Mouse (Mus musculus) kidney, adult 8-10 months (tissue): ENCODE data around the gene Hdac9.

ENCODE experiments used
- DNase-seq, 2 experiments: peaks; one replicate each; pipeline ENCODE4 v3.0.0; 2022

Gene Hdac9

DNA sequence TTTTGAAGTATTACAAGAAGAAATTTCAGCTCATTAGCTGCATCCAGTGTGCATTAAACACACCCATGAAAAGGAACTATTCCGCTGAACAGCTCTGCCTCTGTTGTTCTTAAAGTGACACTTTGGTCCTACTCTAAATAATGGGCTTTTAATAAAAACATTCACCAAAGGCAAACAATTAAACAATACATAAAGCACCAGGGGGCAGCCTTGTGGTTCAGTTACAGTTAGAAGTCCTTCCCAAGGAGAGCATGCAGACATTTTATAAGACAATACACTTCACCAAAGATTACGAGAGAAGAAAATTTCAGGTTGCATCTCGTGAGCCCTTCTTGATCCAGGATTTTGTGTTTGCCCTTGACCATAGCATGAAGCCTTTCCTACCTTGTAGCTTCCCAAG is 715.4 kb downstream of the Hdac9 start:
- DNase-seq = no peak

DNA sequence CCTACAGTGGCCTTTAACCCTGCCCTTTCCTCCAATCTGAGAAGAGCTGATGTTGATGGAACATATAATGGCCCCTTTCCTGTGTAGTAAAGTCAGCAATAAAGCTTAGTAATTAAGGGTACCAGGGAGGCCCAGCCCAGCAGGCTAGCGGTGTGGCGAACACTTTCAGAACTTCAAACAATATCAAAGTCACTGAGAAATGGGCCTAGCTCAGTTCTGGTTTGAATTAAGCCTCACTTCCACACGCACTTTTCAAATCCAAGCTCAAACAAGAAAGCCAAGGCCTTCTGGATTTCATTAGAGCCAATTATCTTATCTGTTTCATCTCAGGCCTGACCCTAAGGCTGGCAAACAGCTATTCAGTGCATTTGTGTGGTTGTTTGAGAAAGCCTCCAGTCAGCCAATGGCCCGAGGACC is 716.9 kb downstream of the Hdac9 start:
- DNase-seq = no peak

DNA sequence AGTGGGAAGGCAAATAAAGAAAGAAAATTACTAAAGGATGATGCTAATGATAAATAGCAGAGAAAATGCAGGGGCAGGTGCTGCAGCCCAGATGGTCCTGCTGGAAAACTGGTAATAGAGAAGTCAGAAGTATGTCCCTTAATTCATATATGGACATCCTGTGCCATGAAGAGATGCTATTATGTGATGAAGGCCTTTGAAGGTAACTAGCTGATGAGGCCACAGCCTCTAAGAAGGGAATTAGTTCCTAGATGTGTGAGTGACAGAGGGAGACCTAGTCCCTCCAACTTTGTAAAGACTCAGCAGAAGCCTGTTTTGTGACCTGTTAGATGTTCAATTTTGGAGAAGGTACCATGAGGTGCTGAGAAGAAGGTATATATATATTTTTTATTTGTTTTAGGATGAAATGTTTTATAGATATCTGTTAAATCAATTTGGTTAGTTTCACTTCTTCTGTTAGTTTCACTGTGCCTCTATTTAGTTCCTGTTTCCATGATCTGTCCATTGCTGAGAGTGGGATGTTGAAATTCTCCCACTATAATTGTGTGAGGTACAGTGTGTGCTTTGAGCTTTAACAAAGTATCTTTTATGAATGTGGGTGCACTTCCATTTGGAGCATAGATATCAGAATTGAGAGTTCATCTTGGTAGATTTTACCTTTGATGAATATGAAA is 721.6 kb downstream of the Hdac9 start:
- no peak for DNase-seq

DNA sequence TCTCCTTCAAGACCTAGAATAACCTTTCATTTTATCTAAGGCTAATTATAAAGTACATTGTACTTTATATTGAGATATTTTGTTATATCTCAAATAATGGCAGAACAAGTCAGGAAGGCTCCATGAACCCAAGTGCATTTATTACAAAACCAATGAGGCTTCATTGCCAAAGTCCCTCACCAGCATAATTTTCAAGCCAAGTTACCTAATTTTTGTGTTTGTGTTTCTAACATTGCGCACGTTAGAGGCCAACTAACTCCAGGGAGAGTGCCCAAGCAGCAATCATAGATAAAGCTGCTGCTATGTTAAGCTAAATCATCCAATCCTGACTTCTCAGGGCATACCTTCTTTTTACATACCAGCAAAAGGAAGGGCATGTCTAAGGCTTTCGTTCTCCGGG is 722.8 kb downstream of the Hdac9 start:
- DNase-seq = no peak

DNA sequence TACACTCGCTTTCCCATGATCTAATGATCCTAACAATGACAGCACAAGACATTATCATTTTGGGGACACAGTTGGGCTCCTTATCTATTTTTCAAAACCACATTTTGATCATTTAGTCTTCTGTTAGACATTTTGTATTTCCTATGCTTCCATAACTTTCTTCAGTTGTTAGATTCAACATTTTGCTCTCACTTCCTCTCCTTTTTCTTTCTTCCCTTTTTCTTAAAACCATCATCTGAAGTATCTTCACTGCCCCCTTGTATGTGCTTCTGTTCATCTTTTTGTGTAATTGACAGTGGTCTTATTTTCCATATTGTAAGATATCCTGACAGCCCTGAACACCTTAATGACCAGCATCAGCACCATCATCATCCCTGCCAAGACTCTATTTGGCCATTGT is 725.6 kb downstream of the Hdac9 start:
- DNase-seq = no peak

DNA sequence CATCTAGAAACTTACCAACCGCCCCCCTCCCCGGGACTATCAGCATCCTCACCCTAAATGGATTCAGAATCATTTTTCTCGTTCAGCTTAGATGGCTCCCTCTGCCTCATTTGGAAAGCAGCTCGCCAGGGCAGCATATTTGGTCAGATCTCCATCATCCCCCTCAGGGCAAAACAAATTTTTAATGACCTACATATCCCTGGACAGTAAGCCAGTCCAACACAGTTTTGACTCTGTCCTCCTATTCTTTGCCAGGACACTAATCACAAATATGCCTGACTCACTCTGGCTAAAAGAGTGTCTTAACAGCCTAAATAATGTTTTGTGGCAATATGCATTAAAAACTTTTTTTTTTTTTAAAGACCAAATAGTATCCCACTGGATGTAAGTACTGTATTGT is 738.0 kb downstream of the Hdac9 start:
- no peak for DNase-seq

DNA sequence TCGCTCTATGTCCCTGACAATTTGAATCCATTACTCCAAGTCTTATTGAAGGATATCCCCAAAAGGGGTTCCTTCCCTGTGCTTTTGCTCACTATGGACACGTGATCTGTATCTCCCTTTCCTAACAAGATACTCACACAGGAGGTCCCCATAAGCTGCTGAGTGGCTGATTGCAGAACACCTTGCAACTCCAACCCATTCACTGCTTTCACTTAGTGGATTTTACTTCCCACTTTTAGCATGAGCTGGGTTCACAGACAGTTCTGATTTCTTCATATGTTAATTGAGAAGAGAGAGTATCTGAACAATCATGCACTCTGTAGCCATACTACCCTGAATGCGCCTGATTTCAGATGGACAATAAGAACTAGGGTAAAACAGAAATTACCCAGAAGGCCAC is 740.1 kb downstream of the Hdac9 start:
- DNase-seq = no peak

DNA sequence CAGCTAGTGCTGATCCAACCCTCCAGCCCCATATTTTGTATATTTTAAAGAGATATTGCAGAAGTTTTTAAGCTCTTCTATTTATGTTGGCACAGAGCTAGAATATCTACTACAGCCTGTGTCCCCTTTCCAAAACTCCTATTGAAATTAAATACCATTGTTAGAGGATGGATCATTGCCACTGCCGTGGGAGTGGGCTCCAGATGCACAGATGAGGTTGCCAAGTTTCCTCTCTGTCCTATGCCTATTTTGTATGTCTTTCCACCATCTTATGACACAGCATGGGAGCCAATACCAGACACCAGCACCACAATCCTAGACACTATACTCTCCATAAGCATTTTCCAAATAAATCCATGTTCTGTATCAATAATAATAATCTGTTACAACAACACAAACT is 743.9 kb downstream of the Hdac9 start:
- no peak for DNase-seq

DNA sequence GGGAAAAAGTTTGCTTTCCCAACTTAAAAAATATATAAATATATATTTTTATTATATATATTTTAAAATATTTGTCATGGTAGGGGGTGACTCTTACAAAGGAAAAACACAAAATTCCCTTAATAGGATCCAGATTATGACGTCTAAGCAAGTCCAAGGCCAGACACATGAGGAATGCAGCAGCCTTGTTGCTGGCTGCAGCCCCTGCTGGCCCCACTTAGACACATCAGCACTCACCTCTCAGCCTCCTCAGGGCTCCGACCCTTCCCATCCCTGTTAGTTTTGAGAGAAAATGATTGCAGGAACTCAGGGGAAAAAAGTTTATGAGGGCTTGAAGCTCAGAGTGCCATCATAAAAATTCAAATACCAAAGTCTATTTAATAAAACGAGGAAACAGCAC is 746.3 kb downstream of the Hdac9 start:
- DNase-seq = no peak

DNA sequence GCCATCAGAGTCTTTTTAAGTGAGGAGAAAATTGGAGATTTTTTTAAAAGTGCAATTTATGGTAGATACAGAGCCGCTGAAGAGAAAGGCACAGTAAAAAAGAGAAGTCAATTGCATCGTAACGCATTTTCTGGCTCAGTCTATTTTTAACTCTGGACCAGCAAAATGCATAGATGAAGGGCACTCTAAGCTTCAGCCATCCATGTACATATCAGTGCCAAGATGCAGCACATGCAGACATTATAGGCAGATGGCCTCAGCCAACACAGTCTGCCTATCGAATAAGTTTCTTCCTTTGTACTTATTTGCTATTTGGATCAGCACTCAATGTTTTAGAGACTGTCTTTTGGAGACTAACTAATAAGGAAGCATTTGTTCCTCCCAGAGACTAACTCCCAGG is 751.2 kb downstream of the Hdac9 start:
- no peak for DNase-seq

DNA sequence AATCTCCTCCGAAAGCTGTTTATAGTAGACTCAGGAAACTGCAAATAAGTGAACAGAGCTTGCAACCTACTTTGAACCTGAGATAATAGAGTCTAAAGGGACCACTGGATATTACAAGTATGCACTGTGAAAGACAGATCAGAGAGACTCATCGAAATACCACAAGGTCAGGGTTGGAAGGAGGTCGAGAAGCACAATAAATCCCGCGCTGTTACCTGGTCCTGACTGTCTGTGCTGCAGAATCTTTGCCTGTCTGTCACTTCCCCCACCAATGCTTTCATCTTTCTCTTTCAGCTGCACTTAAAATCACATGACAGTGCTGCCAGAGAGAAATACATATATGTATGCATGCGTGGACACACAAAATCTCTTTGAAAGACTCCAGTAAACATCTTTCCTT is 760.6 kb downstream of the Hdac9 start:
- DNase-seq = no peak

DNA sequence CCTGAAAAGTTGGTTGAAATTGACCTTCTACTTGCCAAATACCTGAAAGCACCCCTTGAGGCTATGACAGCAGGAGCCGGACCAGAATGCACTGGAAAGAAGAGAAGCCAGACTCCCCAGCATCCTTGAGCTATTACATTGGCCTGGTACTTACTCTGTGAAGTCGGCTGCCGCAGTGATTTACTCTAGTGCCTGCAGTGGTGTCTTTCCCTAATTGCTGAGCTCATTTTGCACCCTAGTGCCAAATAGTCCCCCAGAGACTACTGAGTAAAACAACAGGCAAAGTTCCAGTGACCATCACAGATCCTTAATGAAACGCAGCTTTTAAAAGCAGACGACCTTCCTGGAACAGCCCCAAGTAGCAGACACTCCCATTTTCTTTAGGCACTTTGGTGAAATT is 761.2 kb downstream of the Hdac9 start:
- no peak for DNase-seq

DNA sequence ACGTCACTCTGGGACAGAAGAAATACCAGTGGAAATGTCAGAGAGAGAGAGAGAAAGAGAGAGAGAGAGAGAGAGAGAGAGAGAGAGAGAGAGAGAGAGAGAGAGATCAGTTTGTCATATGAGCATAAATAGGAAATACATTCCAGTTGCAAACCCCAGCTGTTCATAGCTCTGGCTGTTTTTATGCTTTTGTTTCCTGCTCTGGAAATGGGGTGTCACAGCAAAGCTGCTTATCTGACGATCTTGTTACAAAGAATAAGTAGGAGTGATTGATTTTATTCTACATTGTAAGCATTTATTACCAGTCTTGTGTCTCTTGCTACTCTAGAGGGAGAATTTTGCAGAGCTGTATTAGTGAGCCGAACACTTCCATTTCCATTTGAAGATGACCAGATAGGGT is 762.1 kb downstream of the Hdac9 start:
- DNase-seq = no peak

DNA sequence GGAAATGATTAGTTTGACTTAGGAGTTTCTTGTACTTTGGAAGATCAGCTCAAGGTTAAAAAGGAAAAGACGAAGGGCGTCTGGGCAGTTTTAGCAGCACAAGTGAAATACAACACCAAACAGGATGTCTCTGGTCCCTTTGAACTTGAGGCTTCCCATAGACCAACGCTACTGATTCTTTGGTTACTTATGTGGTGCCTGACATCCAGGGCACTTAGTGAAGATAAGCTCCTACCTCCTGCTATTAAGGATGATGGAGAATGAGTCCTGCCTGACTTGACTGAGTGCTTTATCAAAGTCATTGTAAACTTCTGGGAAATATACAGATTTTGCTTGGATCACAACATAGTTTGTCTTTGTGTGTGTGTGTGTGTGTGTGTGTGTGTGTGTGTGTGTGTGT is 765.6 kb downstream of the Hdac9 start:
- DNase-seq = no peak

DNA sequence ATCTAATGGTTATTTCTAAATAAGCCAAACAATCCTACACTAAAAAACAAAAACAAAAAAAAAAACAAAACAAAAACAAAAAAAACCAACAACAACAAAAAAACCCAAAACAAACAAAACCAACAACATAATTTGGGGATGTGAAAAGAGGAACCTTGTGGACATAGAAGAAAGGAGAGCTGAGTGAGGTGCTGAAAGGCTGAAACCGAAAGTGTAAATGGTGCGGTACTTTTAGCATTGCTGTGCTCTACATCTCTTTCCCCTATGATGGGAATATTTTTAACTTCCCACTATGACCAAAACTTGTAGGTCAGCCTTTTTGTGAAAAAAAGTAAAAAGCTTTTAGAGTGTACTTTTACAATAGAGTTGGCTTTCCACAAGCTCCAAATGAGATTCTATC is 774.2 kb downstream of the Hdac9 start:
- no peak for DNase-seq

DNA sequence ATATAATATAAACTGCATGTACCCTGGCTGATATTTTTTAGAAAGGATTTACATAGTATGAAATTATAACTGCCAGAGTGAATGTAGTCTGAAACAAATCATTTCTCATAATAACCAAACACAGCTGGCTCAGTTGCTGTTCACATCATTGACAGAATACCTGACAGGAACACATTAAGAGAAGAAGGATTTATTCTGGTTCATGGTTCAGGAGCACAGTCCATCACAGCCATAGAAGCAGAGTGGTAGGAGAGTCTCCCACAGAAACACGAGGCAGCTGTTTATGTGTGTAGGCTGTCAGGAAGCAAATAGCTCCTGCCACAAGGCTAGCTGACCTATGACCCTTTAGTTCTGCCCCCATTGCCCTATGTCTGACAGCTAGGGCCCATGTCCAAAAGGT is 803.6 kb downstream of the Hdac9 start:
- no peak for DNase-seq

DNA sequence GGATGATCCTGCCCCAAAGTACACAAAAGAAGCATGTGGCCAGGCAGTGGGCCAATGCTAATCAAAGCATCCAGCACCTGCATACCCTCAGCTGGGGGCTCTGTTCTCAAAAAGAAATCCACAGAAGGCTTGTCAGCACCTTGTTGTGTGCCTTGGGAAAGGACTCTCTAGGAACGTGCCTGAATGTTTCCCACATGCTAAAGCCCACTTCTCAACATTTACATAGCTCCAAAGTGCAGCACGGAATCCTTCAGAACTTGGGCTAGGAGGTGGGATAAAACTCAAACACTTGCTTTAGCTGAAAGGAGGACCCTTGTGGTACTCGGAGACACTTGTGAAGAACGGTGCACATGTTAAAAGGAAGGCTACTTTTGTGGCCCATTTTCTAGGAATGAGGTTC is 823.9 kb downstream of the Hdac9 start:
- DNase-seq = no peak

DNA sequence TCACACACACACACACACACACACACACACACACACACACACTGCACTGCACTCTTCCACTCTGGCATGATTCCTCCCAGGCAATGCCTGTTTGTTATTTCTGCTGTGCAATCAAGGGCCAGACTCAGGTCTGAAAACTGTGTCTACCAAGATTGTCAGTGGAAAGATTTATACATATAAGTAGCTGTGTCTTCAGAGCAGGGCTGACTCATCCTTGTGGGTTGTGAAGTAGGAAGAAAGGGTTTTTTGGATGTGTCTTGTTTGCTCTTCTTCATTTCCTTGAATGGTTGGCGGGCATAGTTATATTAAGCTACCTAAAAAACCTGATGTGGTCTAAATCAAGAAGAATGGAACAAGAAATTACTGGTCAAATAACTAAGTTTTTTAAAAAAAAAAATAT is 825.0 kb downstream of the Hdac9 start:
- no peak for DNase-seq

DNA sequence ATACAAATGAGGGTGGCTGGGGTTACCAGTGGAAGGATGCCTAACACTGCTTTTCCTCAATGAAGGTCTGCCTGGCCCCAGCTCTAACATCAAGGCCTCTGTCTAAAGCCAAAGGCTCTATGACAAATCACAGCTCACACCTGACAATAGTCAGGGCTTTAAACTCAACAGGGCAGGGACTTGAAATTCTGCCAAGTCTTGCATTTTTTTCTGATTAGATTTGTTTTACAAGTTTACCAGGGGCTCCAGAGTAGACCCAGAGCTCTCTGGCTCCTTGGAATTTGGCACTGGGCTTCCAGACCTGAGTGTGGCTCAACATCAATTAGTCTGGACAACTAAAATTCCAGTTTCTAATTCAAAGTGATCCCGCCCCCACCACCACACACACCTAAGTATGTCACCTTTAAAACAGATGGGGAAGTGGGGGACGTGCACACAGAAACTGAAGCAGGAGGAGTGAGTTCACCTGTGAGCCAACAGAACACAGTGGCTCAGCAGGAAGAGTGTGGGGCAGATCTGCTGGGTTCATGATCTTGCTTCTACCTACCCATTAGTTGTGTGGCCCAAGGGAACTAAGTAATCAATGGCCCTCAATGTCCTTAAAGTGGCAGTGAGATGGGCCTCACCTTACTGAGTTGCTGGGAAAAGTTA is 829.5 kb downstream of the Hdac9 start:
- no peak for DNase-seq

DNA sequence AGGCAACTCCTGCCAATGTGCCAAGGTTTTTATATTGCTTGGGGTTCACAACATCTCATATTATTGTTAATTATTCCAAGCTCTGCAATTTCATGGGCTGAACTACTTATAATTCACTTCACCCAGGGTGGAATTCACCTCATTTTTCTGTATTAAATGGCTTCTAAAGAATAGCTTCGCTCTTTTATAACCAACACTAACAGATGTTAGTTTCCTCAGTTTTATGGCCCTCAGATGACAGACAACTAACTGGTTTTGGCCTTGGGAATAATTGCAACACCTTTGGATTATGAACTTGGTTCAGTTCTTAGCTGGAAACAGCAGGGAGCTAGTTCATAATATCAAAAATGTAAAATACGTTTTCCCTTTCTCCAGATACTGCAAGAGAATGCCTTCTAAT is 839.9 kb downstream of the Hdac9 start:
- no peak for DNase-seq

DNA sequence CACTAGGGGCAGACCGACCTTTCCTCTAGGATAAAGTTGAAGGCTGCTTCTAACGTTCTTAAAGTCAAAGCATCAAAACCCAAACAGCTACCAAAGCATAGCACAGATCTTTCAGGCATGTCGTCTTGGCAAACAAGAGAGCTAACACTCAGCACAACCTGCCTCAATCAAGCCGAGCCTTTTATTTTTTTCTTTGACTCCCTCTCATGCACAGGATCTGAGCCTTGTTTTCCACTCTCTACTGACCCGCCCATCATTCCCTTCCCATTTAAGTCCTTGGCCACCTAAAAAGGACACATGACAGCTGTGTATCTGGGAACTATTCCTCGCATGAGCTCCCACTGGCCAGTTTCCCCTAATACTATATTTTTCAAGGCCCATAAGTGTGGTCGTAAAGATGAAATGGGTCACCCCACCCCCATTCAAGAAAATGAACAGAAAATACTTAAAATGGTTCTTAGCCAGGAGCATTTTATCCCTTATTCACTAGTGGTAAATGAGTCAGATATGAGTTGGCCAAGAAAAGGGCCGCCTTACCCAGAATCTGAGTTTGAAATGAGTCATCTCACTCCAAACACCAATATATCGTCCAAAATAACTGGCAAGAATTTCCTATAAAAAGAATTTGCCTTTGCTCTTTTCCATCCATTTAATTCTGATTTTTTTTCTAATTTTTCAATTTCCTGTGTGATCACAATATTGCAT is 840.9 kb downstream of the Hdac9 start:
- no peak for DNase-seq

DNA sequence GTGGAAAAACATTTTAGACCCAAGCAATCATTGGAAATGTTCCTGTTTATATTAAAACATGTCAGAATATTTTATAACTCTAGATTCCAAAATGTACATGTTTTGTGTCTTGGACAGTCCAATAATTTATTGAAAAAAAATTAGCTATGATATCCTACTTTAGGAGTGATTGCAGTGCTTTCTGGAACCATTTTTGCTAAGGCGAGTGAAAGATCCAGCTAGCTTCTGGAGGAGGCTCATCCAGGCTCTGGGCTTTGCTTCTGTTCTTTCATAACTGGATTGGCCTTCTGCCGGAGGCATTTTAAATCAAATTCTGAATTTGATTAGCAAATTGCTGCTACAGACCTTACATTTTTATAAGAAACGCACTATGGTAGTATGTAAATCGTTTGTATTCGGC is 864.4 kb downstream of the Hdac9 start:
- DNase-seq = no peak

DNA sequence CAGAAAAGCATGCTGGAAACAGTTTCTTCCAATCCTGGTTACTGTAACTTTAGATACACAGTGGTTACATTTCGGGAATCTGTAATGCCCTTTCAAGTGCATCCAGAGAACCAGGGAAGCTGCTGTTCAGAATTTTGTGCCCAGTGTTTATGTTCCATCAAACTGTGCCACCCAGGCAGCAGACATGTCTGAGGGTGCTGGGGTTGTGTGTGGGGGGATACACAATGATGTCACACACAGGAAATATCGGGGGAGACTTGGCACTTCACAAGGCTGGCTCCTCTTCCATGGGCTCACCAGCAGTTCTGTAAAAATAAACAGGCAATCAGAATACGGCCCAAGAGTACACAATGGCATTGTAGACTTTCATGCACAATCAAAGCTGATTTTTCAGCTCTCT is 864.9 kb downstream of the Hdac9 start:
- no peak for DNase-seq

DNA sequence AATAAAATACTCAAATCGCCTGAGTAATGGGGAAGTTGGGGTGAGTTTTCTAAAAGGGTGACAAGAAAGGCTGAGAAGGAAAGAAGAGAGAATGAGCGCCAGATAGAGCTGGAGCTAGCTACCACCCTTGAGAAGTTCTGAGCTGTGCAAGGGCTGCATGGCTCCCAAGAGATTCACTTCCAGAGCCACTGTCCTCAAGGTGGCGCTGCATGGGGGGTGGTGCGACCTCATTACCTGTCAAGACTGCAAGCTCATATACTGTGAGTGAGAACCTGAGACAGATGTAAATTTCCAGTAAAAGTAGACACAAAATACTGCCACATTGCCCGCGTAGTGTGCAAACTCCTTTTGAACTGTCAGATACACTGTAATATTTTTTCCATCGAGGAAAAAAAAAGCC is 865.8 kb downstream of the Hdac9 start:
- no peak for DNase-seq

DNA sequence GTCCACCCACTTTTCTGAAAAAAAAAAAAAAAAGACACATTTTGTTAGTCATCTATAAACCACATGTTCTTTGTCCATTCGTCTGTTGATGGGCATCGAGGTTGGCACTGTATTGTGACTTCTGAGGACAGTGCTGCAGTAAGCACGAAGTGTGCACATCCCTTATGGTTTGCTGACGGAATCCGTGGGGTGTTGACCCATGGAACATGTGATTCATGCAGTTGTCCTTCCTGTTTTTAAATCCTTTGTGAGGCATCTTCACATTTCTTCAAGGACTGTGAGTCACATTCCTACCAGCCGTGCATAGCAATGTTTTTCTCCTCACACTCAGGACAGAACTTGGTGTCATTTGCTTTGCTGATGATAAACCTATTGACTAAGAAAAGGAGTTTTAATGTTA is 875.9 kb downstream of the Hdac9 start:
- no peak for DNase-seq
